Mouse (Mus musculus) CH12.LX (cell line): ENCODE data around the gene Smarcc2. TPM values are rescaled to one million over a fixed set of nuclear protein-coding genes. Genes with fewer than 3 reads are reported as not detected.

ENCODE experiments used
- DNase-seq: peaks from one replicate; pipeline ENCODE4 v3.0.0-alpha.2; 2013; ENCODE audit errors: extremely low read depth
- H3K27ac ChIP-seq: 2 replicates; pipeline ENCODE4 v1.5.1; 2012; ENCODE audit warnings: low read depth, mild to moderate bottlenecking, control low read depth, moderate library complexity; ENCODE audit not compliant: insufficient read depth
- H3K27me3 ChIP-seq: replicated peaks from 2 replicates; pipeline ENCODE3; 2012; ENCODE audit warnings: inconsistent platforms
- H3K36me3 ChIP-seq, 2 experiments: replicated peaks in 1 of 2; 2 replicates each; pipeline versions ENCODE3 to v1.6.1; 2012; ENCODE audit warnings: inconsistent platforms in 1 of 2, low read length in 1 of 2, mild to moderate bottlenecking in 1 of 2, mixed read lengths in 1 of 2, moderate library complexity in 1 of 2; ENCODE audit not compliant: control insufficient read depth in 1 of 2, insufficient read depth in 1 of 2
- H3K4me1 ChIP-seq, 2 experiments: 2 replicates each; pipeline ENCODE4 v1.6.1; 2012; ENCODE audit warnings: inconsistent platforms in 1 of 2, moderate library complexity in 1 of 2; ENCODE audit not compliant: insufficient read depth in 2 of 2, control insufficient read depth in 1 of 2
- H3K4me2 ChIP-seq: 2 replicates; pipeline ENCODE4 v1.6.1; 2012; ENCODE audit warnings: low read depth, mild to moderate bottlenecking, control low read depth; ENCODE audit not compliant: poor library complexity, insufficient read depth, severe bottlenecking
- H3K4me3 ChIP-seq, 3 experiments: fragments of 150-350 bp in 1 of 3; sonication (generic) in 1 of 3; replicated peaks in 1 of 3; 2 replicates each; pipeline versions ENCODE3 to v1.5.1; 2011 to 2012; ENCODE audit warnings: low read depth in 2 of 3, low read length in 2 of 3, mild to moderate bottlenecking in 2 of 3, moderate library complexity in 2 of 3, control low read depth in 1 of 3, improper control_type of control experiment in 1 of 3, inconsistent platforms in 1 of 3, mixed read lengths in 1 of 3; ENCODE audit not compliant: poor library complexity in 1 of 3
- H3K79me2 ChIP-seq: replicated peaks from 2 replicates; pipeline ENCODE4 v1.6.1; 2012; ENCODE audit warnings: mild to moderate bottlenecking, moderate library complexity; ENCODE audit not compliant: control insufficient read depth, poor library complexity, insufficient read depth, severe bottlenecking; ENCODE audit errors: extremely low read depth
- H3K9ac ChIP-seq: 2 replicates; pipeline ENCODE4 v1.6.1; 2012; ENCODE audit warnings: low read depth, mild to moderate bottlenecking, control low read depth, moderate library complexity; ENCODE audit not compliant: insufficient read depth
- H3K9me3 ChIP-seq: replicated peaks from 2 replicates; pipeline ENCODE3; 2012; ENCODE audit warnings: low read length, inconsistent platforms, mixed read lengths
- BHLHE40 ChIP-seq: IDR thresholded peaks from 2 replicates; pipeline ENCODE4 v1.6.1; 2011; ENCODE audit warnings: mild to moderate bottlenecking, low read depth, low read length, improper control_type of control experiment
- CHD1 ChIP-seq: IDR thresholded peaks from 2 replicates; pipeline ENCODE4 v1.6.1; 2012; ENCODE audit warnings: low read depth, low read length, improper control_type of control experiment, inconsistent platforms
- CTCF ChIP-seq, 2 experiments: IDR thresholded peaks in 1 of 2; conservative IDR thresholded peaks in 1 of 2; 2 replicates each; pipeline ENCODE4 v1.5.1; 2011 to 2012; ENCODE audit warnings: low read depth in 2 of 2, low read length in 2 of 2, improper control_type of control experiment in 1 of 2, inconsistent platforms in 1 of 2, mild to moderate bottlenecking in 1 of 2, moderate library complexity in 1 of 2
- E2F4 ChIP-seq: IDR thresholded peaks from 2 replicates; pipeline ENCODE4 v1.6.1; 2011; ENCODE audit warnings: low read depth, low read length, improper control_type of control experiment; ENCODE audit not compliant: insufficient replicate concordance
- ELF1 ChIP-seq: IDR thresholded peaks from 2 replicates; pipeline ENCODE4 v1.6.1; 2014; ENCODE audit warnings: low read depth, mild to moderate bottlenecking, inconsistent platforms, low read length, improper control_type of control experiment
- ETS1 ChIP-seq: conservative IDR thresholded peaks from 2 replicates; pipeline ENCODE4 v1.6.1; 2012; ENCODE audit warnings: low read depth, mild to moderate bottlenecking, inconsistent platforms, low read length, improper control_type of control experiment, moderate library complexity
- GABPA ChIP-seq: IDR thresholded peaks from 2 replicates; pipeline ENCODE4 v1.6.1; 2012; ENCODE audit warnings: low read depth, low read length, improper control_type of control experiment, inconsistent platforms; ENCODE audit not compliant: insufficient replicate concordance
- IRF4 ChIP-seq: IDR thresholded peaks from 2 replicates; pipeline ENCODE4 v1.6.1; 2014; ENCODE audit warnings: low read depth, mild to moderate bottlenecking, inconsistent platforms, low read length, improper control_type of control experiment
- JUN ChIP-seq: IDR thresholded peaks from 2 replicates; pipeline ENCODE4 v1.6.1; 2011; ENCODE audit warnings: low read depth, mild to moderate bottlenecking, low read length, improper control_type of control experiment, moderate library complexity; ENCODE audit not compliant: insufficient read depth
- JUND ChIP-seq: conservative IDR thresholded peaks from 2 replicates; pipeline ENCODE4 v1.6.1; 2011; ENCODE audit warnings: low read depth, low read length, improper control_type of control experiment
- KAT2A ChIP-seq: IDR thresholded peaks from 2 replicates; pipeline ENCODE4 v1.6.1; 2012; ENCODE audit warnings: low read length, improper control_type of control experiment, inconsistent platforms; ENCODE audit not compliant: insufficient replicate concordance
- MAFK ChIP-seq: IDR thresholded peaks from 2 replicates; pipeline ENCODE4 v1.6.1; 2011; ENCODE audit warnings: low read length, improper control_type of control experiment; ENCODE audit not compliant: insufficient replicate concordance
- MAX ChIP-seq: IDR thresholded peaks from 2 replicates; pipeline ENCODE4 v1.6.1; 2011; ENCODE audit warnings: low read length, improper control_type of control experiment
- MYC ChIP-seq: IDR thresholded peaks from 2 replicates; pipeline ENCODE4 v1.6.1; 2011; ENCODE audit warnings: low read depth, mild to moderate bottlenecking, improper control_type of control experiment, low read length
- NELFE ChIP-seq: IDR thresholded peaks from 2 replicates; pipeline ENCODE4 v1.6.1; 2011; ENCODE audit warnings: low read depth, low read length, improper control_type of control experiment
- NRF1 ChIP-seq: IDR thresholded peaks from 2 replicates; pipeline ENCODE4 v1.6.1; 2014; ENCODE audit warnings: low read depth, mild to moderate bottlenecking, inconsistent platforms, low read length, improper control_type of control experiment, moderate library complexity
- PAX5 ChIP-seq: IDR thresholded peaks from 2 replicates; pipeline ENCODE4 v1.6.1; 2012; ENCODE audit warnings: low read length, inconsistent platforms, mixed read lengths
- POLR2A ChIP-seq: IDR thresholded peaks from 2 replicates; pipeline ENCODE4 v1.6.1; 2011; ENCODE audit warnings: low read depth, mild to moderate bottlenecking, improper control_type of control experiment, low read length
- POLR2AphosphoS2 ChIP-seq: IDR thresholded peaks from 2 replicates; pipeline ENCODE4 v1.6.1; 2011; ENCODE audit warnings: low read depth, low read length, improper control_type of control experiment
- RAD21 ChIP-seq: IDR thresholded peaks from 2 replicates; pipeline ENCODE4 v1.6.1; 2011; ENCODE audit warnings: low read depth, mild to moderate bottlenecking, low read length, improper control_type of control experiment, moderate library complexity
- SIN3A ChIP-seq: IDR thresholded peaks from 2 replicates; pipeline ENCODE4 v1.6.1; 2012; ENCODE audit warnings: low read length, improper control_type of control experiment, inconsistent platforms
- SMC3 ChIP-seq: IDR thresholded peaks from 2 replicates; pipeline ENCODE4 v1.6.1; 2011; ENCODE audit warnings: low read depth, low read length, improper control_type of control experiment
- TCF12 ChIP-seq: IDR thresholded peaks from 2 replicates; pipeline ENCODE4 v1.6.1; 2014; ENCODE audit warnings: low read depth, mild to moderate bottlenecking, inconsistent platforms, low read length, improper control_type of control experiment
- UBTF ChIP-seq: IDR thresholded peaks from 2 replicates; pipeline ENCODE4 v1.6.1; 2012; ENCODE audit warnings: low read depth, mild to moderate bottlenecking, inconsistent platforms, low read length, improper control_type of control experiment, moderate library complexity
- USF2 ChIP-seq: conservative IDR thresholded peaks from 2 replicates; pipeline ENCODE4 v1.6.1; 2011; ENCODE audit warnings: low read depth, low read length, improper control_type of control experiment
- ZC3H11A ChIP-seq: IDR thresholded peaks from 2 replicates; pipeline ENCODE4 v1.6.1; 2012; ENCODE audit warnings: low read depth, mild to moderate bottlenecking, inconsistent platforms, low read length, improper control_type of control experiment
- ZMIZ1 ChIP-seq: IDR thresholded peaks from 2 replicates; pipeline ENCODE4 v1.6.1; 2012; ENCODE audit warnings: low read depth, mild to moderate bottlenecking, inconsistent platforms, low read length, improper control_type of control experiment
- ZNF384 ChIP-seq: IDR thresholded peaks from 2 replicates; pipeline ENCODE4 v1.6.1; 2012; ENCODE audit warnings: low read depth, low read length, improper control_type of control experiment, inconsistent platforms
- dilution Hi-C: fragments of 300-500 bp; cut with MboI; formaldehyde crosslinking; loops from 2 replicates; pipeline ENCODE4 v1.14.3; 2020; ENCODE audit warnings: low sequenced_read_pairs; ENCODE audit not compliant: extremely low pct_unique_long_range_greater_than_20kb, extremely low pct_ligation_motif_present
- in situ Hi-C: fragments of 300-500 bp; cut with MboI; formaldehyde crosslinking; loops from 3 replicates; pipeline ENCODE4 v1.14.3; 2019; ENCODE audit warnings: low sequenced_read_pairs, low pct_ligation_motif_present, low pct_unique_long_range_greater_than_20kb, mixed read lengths
- polyA plus RNA-seq: library from polyadenylated mRNA; unstranded; fragments of >175 nt; gene quantifications from 2 replicates; pipeline ENCODE4 v1.2.1, GENCODE M21; 2012; ENCODE audit warnings: low read depth; ENCODE audit not compliant: insufficient read length
- total RNA-seq, 2 experiments: library from RNA; depleted of rRNA; stranded (reverse); fragments of 300-350 nt in 1 of 2; fragments of >200 nt in 1 of 2; gene quantifications; 2 replicates each; pipeline ENCODE4 v1.2.3; 2012 to 2014

The Smarcc2 gene
- total and polyA plus RNA-seq, 3 experiments: 6.1 to 42.6 (median 24.8) TPM

DNA sequence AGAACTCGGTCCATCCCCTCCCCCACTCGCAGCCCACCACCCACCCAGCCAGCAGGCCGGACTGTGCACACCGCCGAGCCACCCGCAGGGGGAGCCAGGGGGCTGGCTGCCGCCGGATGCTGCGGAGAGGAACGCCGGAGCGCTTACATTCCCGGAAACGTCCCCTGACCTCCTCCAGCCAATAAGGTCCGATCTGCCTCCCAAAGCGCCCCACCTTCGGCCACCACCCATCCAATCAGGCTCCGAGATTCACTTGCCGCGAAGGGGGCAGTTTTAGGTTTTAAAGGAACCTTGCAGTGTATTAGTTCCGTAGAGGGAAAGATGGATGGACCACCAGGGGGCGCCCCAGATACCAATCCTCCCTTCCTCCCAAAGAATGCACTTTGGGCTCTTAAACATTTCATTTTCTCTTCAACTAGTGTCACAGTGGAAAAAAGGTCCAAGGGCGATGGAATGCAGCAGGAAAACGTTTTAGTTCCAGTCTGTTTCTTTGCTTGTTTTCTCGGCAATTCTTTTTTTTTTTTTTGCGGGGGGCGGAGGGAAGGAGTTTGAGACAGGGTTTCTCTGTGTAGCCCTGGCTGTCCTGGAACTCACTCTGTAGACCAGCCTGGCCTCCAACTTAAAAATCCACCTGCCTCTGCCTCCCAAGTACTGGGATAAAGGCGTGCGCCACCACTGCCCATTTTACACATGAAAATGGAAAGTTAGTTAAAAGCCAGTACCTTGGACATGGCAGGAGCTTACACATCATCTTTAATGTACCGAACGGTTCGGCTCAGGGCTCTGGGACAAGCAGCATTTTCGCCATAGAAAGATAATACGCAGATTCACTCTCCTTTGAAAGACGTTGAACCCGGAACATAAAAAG lies 49.1 kb upstream of the Smarcc2 start (continued):
- TF ChIP-seq USF2 (peak; percentile 9; the same call in 1 of the 2 replicates), KAT2A (peak; percentile 79; the same call in 1 of the 2 replicates), MAX (peak; percentile 63; the same call in 1 of the 2 replicates), NELFE (peak; percentile 52), SIN3A (peak; percentile 87), ETS1 (0 out of 2 replicates have a peak, but pooled peaks have one; percentile 23), CHD1 (no peak), SMC3 (peak; percentile 47), ZC3H11A (no peak), CTCF (conservative IDR thresholded peaks at IDR 0.05 in 1 of 2, IDR thresholded peaks at IDR 0.05 in 1 of 2; ENCODE audit: low read depth in 2 of 2, low read length in 2 of 2) (peak; percentile 58 to 70), NRF1 (no peak), IRF4 (0 out of 2 replicates have a peak, but pooled peaks have one; percentile 59), BHLHE40 (peak; percentile 44; the same call in 1 of the 2 replicates), POLR2A (peak; percentile 64; the same call in 1 of the 2 replicates), JUND (0 out of 2 replicates have a peak, but pooled peaks have one; percentile 13)

GRCm38 (mm10) chr10:128410560-128410845 lies 48.5 kb upstream of the Smarcc2 start:
- in situ Hi-C loops (no loop called here), dilution Hi-C loops (no loop called here)
- Histone ChIP-seq H3K36me3 (peaks cover 17 to 47% of the 10 kb centered on the region in 2 experiments), H3K4me3 (peak overlapping the region; percentile 71 to 92 (median 92)), H3K9me3 (no peaks in the 10 kb centered on the region), H3K27me3 (no peaks in the 10 kb centered on the region), H3K4me2 (peak overlapping the region; percentile 87), H3K27ac (peak overlapping the region; percentile 43), H3K9ac (peak overlapping the region; percentile 69), H3K79me2 (peaks cover 20% of the 10 kb centered on the region), H3K4me1 (peaks cover 8 to 29% of the 10 kb centered on the region in 2 experiments; a peak in 3 of 4 replicates)
- TF ChIP-seq SIN3A (no peak; the same call in 1 of the 2 replicates), ELF1 (no peak), JUN (no peak), UBTF (no peak), CTCF (conservative IDR thresholded peaks at IDR 0.05 in 1 of 2, IDR thresholded peaks at IDR 0.05 in 1 of 2; ENCODE audit: low read depth in 2 of 2, low read length in 2 of 2) (no peak), MAFK (no peak), GABPA (no peak), JUND (no peak), CHD1 (no peak), E2F4 (no peak), USF2 (no peak), ZNF384 (no peak), PAX5 (no peak), RAD21 (no peak), MYC (no peak), TCF12 (no peak), ZMIZ1 (no peak), NRF1 (no peak), POLR2AphosphoS2 (no peak), BHLHE40 (no peak)
- no peak for DNase-seq
